Mouse (Mus musculus): ENCODE data around the gene Vasp.

Gene Vasp

GRCm38 (mm10) chr7:19269721-19270441 is 1.7 kb downstream of the Vasp start:
- no peak for DNase-seq

DNA sequence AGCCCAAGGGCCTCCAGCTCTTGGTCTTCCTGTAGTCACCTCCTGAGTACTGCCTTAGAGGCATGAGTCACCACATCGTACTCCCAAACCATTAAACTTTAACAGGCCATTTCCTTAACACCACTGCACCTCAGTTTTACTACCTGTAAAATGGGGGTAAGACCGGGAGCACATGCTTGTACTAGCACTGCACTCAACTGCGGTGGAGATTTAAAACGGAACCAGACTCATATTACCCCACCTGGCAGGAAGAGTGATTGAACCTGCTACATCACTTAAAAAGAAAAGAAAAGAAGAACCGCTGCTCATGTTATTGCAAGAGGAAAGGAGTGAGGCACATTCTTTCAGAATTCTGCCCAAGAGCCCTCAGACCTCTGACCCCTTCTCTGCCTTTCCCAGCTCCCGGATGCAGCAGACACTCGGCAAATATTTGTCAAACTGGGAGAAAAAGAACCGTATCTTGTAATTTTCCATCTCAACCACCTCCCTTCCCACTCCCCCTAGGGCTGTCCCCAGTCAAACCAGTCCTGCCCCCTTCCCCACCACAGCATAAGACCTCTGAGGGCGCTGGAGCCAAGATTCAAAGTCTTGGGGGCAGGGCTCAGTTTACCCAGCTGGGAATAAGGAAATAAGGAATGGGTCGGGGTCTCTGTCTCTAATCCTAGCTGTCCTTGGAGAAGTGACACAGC is 2.5 kb downstream of the Vasp start:
- no peak for DNase-seq

- DNase-seq = no peak
Observed at GRCm38 (mm10) chr7:19267051-19267450, 4.6 kb downstream of the Vasp start.

- no peak for DNase-seq
Observed at GRCm38 (mm10) chr7:19265928-19266822, 5.4 kb downstream of the Vasp start.

DNA sequence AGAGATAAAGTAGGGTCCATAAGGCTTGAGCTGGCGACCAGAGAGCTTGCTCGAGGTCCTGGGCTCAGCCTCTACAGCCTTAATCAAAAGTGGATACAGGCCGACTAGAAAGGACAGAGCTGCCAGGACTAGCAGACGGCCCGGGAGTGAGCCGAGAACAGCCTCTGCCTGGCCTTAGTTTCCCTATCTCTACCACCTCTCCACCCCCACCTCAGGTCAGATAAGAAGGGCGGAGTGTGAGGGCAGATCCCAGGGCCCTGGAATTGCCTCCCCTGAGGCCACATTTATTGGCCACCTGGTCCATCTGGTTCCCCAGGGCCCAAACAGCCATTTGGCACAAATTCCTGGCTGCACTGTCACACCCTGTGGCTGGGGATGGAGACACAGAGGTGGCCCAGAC is 6.5 kb downstream of the Vasp start:
- DNase-seq = no peak

DNA sequence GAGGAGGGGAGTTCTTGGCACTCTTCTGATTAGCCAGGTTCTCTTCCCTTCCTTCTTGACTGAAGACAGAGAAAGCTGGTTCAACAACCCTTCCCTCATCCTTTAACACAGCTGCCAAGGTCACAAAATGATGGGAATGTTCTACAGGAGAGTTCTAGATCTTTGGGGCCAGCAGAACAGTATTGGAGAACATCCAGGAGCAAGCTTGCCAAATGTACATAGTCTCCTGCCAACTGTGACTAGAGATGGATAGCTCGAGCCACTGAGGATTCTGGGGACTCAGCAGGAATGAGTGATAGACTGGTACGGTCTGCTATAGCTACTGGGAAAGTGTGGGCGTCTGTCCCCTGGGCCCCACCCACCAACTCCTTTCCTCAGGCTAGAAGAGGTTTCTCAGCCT is 13.3 kb downstream of the Vasp start:
- no peak for DNase-seq

GRCm38 (mm10) chr7:19257390-19258022 is 14.1 kb downstream of the Vasp start:
- peak; percentile 35 for DNase-seq

- DNase-seq = no peak
Observed at GRCm38 (mm10) chr7:19256567-19256966, 15.1 kb downstream of the Vasp start.

GRCm38 (mm10) chr7:19255395-19255794 is 16.2 kb downstream of the Vasp start:
- DNase-seq = no peak

- DNase-seq = no peak
Observed at GRCm38 (mm10) chr7:19253437-19253836, 18.2 kb downstream of the Vasp start.

DNA sequence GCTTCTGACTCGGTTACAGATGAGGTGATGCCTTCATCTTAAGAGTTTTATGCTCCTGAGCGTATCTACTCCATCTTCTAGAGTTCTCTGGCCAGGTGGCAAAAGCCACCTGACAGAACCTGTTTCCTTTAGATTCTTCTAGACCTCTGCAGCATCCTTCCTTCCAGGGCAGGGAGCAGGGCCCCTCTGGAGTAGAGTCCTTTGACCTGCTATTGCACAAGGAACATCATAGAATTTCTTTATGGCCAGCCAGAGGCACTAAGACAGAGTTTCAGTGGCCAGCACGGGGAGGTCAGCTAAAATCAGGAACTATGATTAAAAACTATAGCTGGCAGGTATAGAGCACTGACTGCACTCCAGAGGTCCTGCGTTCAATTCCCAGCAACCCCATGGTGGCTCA is 19.5 kb downstream of the Vasp start:
- DNase-seq = no peak

- DNase-seq = no peak
Observed at GRCm38 (mm10) chr7:19247511-19247910, 24.1 kb downstream of the Vasp start.

GRCm38 (mm10) chr7:19246855-19247254 is 24.8 kb downstream of the Vasp start:
- no peak for DNase-seq

GRCm38 (mm10) chr7:19245083-19245482 is 26.5 kb downstream of the Vasp start:
- no peak for DNase-seq

DNA sequence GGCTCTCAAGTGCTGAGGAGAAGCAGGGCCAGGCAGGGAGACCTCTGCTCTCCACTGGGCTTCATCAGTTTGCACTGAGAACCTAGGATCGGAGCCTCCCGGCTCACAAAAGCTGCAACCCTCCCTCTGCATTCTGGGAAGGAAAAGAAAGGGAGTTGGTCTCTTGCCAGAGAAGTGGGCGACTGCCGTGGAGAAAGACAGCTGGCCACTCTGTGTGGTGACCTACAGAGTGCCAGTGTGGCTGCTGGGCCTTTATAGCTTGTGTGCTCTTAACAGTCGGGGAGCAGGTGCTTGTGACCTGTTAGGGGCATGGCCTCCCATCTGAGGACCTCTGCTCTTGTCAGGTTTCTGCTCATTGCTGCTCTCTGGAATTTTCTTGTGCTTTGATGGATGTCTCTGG is 27.8 kb downstream of the Vasp start:
- no peak for DNase-seq

DNA sequence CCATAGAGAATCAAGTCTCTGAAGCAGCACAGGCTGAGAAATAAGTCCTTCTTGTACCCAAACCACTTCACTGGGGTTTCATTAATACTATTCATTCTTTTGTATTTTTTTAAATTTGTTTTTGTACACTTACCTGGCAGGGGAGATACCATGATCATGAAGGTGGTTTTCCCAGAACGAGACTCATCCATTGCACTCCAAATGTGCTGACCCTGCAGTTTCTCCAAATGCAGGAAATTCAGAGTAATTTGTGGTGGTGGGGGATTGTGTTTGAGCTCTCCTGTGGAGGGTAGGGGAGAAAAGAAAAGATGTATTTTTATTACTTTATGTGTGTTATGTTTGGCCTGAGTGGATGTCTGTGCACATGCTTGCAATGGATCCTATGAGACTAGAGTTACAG is 29.6 kb downstream of the Vasp start:
- no peak for DNase-seq

DNA sequence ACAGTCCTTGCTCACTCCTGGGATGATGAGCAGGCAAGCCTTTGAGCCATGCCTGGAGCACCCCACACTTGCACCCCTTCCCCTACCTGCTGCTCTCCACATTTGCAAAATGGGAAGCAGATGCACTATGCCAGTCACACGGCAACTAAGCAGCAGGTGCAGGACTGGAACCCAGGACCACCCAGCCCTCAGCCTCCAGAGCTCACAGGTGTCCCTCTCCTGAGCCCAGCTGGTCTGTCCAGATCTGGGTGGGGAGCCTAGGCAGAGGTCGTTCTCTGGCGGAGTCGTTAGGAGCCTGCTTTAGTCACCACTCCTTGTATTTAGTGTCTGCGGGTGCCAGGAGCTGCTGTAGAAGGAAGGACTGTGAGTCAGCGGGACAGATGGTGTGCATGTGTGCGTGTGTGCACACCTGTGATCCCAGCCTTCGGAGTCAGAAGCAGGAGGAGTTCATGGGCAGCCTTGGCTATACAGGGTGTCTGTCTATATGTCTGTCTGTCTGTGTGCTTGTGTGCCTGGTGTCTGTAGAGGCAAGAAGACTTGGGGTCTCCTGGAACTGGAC is 30.6 kb downstream of the Vasp start:
- DNase-seq = peak; percentile 46

DNA sequence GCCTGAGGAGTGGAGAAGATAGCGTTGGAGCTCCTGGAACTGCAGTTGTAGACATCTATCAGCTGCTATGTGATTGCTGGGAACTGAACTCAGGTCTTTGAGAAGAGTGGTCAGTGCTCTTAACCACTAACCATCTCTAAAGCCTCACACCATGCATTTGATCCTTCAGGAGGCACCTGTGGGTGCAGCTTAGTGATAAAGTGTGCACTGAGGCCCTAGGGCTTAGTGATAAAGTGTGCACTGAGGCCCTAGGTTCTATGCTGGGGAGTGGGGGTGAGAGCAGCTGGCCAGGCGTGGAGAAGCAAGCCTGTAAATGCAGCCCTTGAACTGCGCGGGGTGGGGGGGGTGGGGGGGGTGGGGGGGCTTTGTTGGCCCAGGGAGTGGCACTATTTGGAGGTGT is 31.6 kb downstream of the Vasp start:
- no peak for DNase-seq

DNA sequence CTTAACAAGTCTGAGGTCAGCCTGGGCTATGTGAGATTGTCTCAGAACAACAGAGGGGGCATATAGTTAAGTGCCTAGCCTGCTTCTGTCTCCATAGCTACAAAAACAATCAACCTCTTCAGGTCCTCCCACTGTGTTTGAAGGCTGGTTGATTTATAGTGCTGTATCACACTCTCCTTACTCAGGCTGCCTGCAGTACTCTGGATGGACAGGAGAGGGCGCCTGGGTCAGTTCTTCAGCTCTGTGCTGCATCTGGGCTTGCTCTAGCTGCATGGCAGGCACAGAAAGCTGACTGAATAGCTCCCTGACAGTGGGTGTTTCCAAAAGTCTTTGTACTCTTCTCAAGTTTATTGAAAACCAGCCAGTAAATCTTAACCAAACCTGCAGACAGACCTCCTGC is 32.2 kb downstream of the Vasp start:
- DNase-seq = peak; percentile 84

GRCm38 (mm10) chr7:19238344-19238743 is 33.3 kb downstream of the Vasp start:
- DNase-seq = no peak

DNA sequence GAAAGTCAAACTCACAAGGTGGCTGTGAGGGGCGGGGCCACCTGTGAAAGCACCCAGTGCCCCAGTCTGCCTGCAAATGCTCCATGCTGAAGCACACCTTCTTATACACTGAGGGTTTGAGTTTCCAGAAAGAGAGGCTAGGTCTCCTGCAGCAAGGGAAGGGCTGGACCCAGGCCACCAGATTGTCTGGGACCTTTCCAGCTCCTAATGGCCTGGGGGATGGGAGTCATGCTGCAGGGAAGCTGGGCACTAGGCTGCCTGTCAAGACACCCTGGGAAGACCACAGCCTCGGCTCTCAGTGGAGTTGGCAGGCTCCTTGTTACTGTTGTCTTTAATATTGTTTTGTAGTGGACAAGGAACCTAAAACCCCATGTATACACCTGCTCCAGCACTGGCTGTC is 35.2 kb downstream of the Vasp start:
- DNase-seq = no peak

- DNase-seq = no peak
Observed at GRCm38 (mm10) chr7:19235092-19235671, 36.4 kb downstream of the Vasp start.
